Mouse (Mus musculus): ENCODE measurements around the gene Cygb. TPM values are rescaled to one million over a fixed set of nuclear protein-coding genes. Genes with fewer than 3 reads are reported as not detected.
A peak's percentile ranks its signal among the peaks of the same experiment; 100 is the strongest.

The Cygb gene
- polyA plus RNA-seq, 1 experiment from 2014 or later, result 35.2 TPM

- Histone ChIP-seq H3K36me3 (ENCODE audit: insufficient read depth, low read length) (no peaks in the 10 kb centered on the region), H3K27me3 (ENCODE audit: insufficient read depth, low read length) (no peaks in the 10 kb centered on the region), H3K4me1 (replicated peaks; ENCODE audit: insufficient read depth, low read length) (peaks cover 23% of the 10 kb centered on the region), H3K9ac (ENCODE audit: low read depth, low read length) (no peak overlapping the region), H3K4me2 (ENCODE audit: low read length) (no peak overlapping the region), H3K27ac (no peak overlapping the region), H3K9me3 (replicated peaks; ENCODE audit: low read length) (no peaks in the 10 kb centered on the region), H3K4me3 (replicated peaks; ENCODE audit: low read depth, low read length) (no peak overlapping the region)
- ATAC-seq (replicated peaks; ENCODE audit: low FRiP score, low read depth), result no peak
- TF ChIP-seq CTCF (IDR thresholded peaks at IDR 0.05; ENCODE audit: low read depth), result no peak
- DNase-seq (ENCODE audit: low spot score), result no peak
- 74% methylated on average over 9 of the region's 9 CpGs for WGBS
These were observed 6.1 kb upstream of the Cygb start for GRCm38 (mm10) chr11:116660181-116660580.

- TF ChIP-seq CTCF (IDR thresholded peaks at IDR 0.05; ENCODE audit: low read depth), result no peak
These were observed 5.0 kb upstream of the Cygb start for GRCm38 (mm10) chr11:116659027-116659621.

GRCm38 (mm10) chr11:116658238-116658637, 4.1 kb upstream of the Cygb start:
- H3K4me1 ChIP-seq (replicated peaks; ENCODE audit: insufficient read depth, low read length), result peaks cover 27% of the 10 kb centered on the region
- no peaks in the 10 kb centered on the region for H3K9me3 ChIP-seq (replicated peaks; ENCODE audit: low read length)
- H3K4me2 ChIP-seq (ENCODE audit: low read length), result 0 out of 2 replicates have a peak overlapping the region, but pooled peaks have one; percentile 4
- 56% methylated on average over 10 of the region's 10 CpGs for WGBS
- peak overlapping the region; percentile 66; the same call in 1 of the 2 replicates for H3K27ac ChIP-seq
- DNase-seq (ENCODE audit: low spot score), result peak; percentile 57
- no peak for TF ChIP-seq CTCF (IDR thresholded peaks at IDR 0.05; ENCODE audit: low read depth)
- peaks cover 3% of the 10 kb centered on the region; the same call in 1 of the 2 replicates for H3K27me3 ChIP-seq (ENCODE audit: insufficient read depth, low read length)
- H3K36me3 ChIP-seq (ENCODE audit: insufficient read depth, low read length), result no peaks in the 10 kb centered on the region
- no peak overlapping the region for H3K4me3 ChIP-seq (replicated peaks; ENCODE audit: low read depth, low read length)
- no peak overlapping the region for H3K9ac ChIP-seq (ENCODE audit: low read depth, low read length)
- no peak; the same call in 1 of the 2 replicates for ATAC-seq (replicated peaks; ENCODE audit: low FRiP score, low read depth)

More at GRCm38 (mm10) chr11:116659027-116659621, 5.0 kb upstream of the Cygb start:
- DNase-seq (ENCODE audit: low spot score) (no peak), ATAC-seq (replicated peaks; ENCODE audit: low FRiP score, low read depth) (no peak)
- Histone ChIP-seq H3K27ac (no peak overlapping the region), H3K4me1 (replicated peaks; ENCODE audit: insufficient read depth, low read length) (peaks cover 24% of the 10 kb centered on the region), H3K9ac (ENCODE audit: low read depth, low read length) (no peak overlapping the region), H3K27me3 (ENCODE audit: insufficient read depth, low read length) (no peaks in the 10 kb centered on the region; the same call in 1 of the 2 replicates), H3K36me3 (ENCODE audit: insufficient read depth, low read length) (no peaks in the 10 kb centered on the region), H3K4me2 (ENCODE audit: low read length) (no peak overlapping the region), H3K4me3 (replicated peaks; ENCODE audit: low read depth, low read length) (no peak overlapping the region), H3K9me3 (replicated peaks; ENCODE audit: low read length) (no peaks in the 10 kb centered on the region)
- 78% methylated on average over 15 of the region's 15 CpGs for WGBS

GRCm38 (mm10) chr11:116657311-116658223, 3.5 kb upstream of the Cygb start:
- Histone ChIP-seq H3K9ac (ENCODE audit: low read depth, low read length) (peak overlapping the region; percentile 15; the same call in 1 of the 2 replicates), H3K27me3 (ENCODE audit: insufficient read depth, low read length) (peaks cover 6% of the 10 kb centered on the region; the same call in 1 of the 2 replicates), H3K4me1 (replicated peaks; ENCODE audit: insufficient read depth, low read length) (peaks cover 27% of the 10 kb centered on the region), H3K4me2 (ENCODE audit: low read length) (peak overlapping the region; percentile 50), H3K4me3 (replicated peaks; ENCODE audit: low read depth, low read length) (peak overlapping the region; percentile 21; the same call in 1 of the 2 replicates), H3K9me3 (replicated peaks; ENCODE audit: low read length) (no peaks in the 10 kb centered on the region), H3K27ac (peak overlapping the region; percentile 66), H3K36me3 (ENCODE audit: insufficient read depth, low read length) (no peaks in the 10 kb centered on the region)
- TF ChIP-seq CTCF (IDR thresholded peaks at IDR 0.05; ENCODE audit: low read depth), result peak; percentile 59
- ATAC-seq (replicated peaks; ENCODE audit: low FRiP score, low read depth) (peak; percentile 79), DNase-seq (ENCODE audit: low spot score) (peak; percentile 99)
- 9% methylated on average over 22 of the region's 22 CpGs for WGBS

- no peak overlapping the region for H3K4me3 ChIP-seq (replicated peaks; ENCODE audit: low read depth, low read length)
These were observed 2.5 kb upstream of the Cygb start for GRCm38 (mm10) chr11:116656348-116657191.

More at GRCm38 (mm10) chr11:116656348-116657191, 2.5 kb upstream of the Cygb start:
- H3K27ac ChIP-seq, result no peak overlapping the region
- H3K36me3 ChIP-seq (ENCODE audit: insufficient read depth, low read length), result no peaks in the 10 kb centered on the region
- H3K9me3 ChIP-seq (replicated peaks; ENCODE audit: low read length), result no peaks in the 10 kb centered on the region
- 0 out of 2 replicates have a peak overlapping the region, but pooled peaks have one; percentile 15 for H3K9ac ChIP-seq (ENCODE audit: low read depth, low read length)
- ATAC-seq (replicated peaks; ENCODE audit: low FRiP score, low read depth), result no peak
- DNase-seq (ENCODE audit: low spot score), result no peak
- peaks cover 6% of the 10 kb centered on the region; the same call in 1 of the 2 replicates for H3K27me3 ChIP-seq (ENCODE audit: insufficient read depth, low read length)
- 75% methylated on average over 16 of the region's 16 CpGs for WGBS
- TF ChIP-seq CTCF (IDR thresholded peaks at IDR 0.05; ENCODE audit: low read depth), result no peak
- peaks cover 22% of the 10 kb centered on the region for H3K4me1 ChIP-seq (replicated peaks; ENCODE audit: insufficient read depth, low read length)
- H3K4me2 ChIP-seq (ENCODE audit: low read length), result no peak overlapping the region
